Mouse (Mus musculus) lung, adult 2 months (tissue): ENCODE data around the gene Mmp17.

Source experiments
- CTCF ChIP-seq: fragments of 200-500 bp; IDR thresholded peaks from 2 replicates; pipeline ENCODE4 v1.5.1; 2011; ENCODE audit warnings: mild to moderate bottlenecking, low read length, control low read depth; ENCODE audit not compliant: insufficient read depth
- POLR2A ChIP-seq: fragments of 200-500 bp; IDR thresholded peaks from 2 replicates; pipeline ENCODE4 v1.6.1; 2011; ENCODE audit warnings: low read depth, mild to moderate bottlenecking, control low read depth, low read length, borderline replicate concordance; ENCODE audit errors: extremely low read depth

DNA sequence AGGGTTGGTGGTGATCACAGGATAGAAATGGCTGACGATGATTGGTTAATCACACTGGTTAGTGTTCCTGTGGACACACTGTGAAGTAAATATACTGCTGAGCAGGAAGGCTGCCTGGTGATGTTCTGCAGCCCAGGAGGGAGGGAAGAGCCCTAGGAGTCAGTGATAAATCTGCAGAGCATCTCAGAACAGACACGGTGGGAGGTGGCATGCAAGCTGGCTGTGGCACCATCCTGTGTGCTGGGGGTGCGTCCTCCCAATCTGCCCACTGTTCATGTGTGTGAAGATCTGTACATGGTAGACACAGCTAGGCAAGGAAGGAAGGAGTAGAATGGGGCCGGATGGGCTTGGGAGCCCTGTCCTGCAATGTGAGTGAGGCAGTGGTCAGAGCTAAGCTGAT is 15.4 kb upstream of the Mmp17 start:
- TF ChIP-seq CTCF (no peak), POLR2A (no peak)
